Mouse (Mus musculus) mesoderm, embryonic 11.5 days (tissue): ENCODE data around the gene Tuba8.

ENCODE experiments used
- DNase-seq: peaks from one replicate; pipeline ENCODE4 v3.0.0-alpha.2; 2012; ENCODE audit warnings: low read depth, low spot score

Tuba8 gene

DNA sequence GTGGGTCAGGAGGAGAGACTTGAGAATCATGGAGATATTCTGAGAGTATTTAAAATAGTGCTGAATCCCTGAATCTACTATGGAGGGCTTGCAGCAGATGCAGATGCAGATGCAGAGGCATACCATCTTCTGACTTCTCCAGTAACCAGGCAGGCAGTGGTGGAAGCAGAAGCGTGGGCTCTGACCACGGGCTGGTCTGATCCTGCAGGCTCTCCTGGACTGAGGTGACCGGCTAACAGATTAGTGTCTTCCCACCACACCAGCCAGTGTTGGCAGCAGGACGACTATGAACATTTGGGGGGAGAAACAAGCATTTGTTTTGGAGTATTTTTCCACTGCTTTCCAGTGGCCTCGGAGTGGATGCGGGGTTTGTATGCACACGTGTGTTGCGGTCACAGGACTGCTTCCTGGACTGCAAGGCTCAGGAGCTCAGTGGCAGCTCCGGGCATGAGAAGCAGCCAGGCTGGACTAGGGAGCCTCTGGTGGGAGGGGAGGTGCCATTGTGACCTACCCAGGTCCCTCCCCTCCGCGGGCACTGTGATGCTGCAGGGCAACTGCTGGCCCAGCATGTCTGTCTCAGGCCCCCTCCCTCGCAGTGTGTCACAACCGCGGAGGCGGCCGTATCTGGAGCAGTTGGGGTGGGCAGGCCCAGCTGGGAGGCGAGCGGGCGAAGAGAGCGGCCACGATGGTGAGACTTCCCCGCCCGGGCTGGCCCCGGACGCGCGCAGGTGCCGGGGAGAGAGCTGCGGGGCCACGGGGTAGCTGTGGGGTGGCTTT lies at the start of gene Tuba8:
Gene Tuba8 (plus strand): TSS at position 548 of the 777 bp plus-strand sequence.
- peak; percentile 33 for DNase-seq

DNA sequence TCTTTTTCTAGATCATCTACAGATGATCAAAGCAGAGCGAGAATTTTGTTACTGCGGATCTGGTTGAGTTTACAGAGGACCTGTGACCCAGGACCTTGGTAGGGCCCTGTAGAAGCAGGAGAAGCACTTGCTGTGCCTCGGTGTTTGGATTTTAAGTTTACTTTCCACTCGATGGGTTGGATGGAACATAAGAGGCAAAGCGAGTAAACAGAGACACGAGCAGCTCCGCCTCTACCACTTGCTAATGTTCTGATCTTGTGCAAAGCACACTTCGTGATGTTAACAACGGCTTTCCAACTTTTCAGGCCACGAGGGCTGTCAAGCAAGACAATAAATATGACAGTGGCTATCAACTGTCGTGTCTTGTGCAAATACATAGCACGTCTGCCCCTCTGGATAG lies 47.9 kb upstream of the Tuba8 start:
- no peak for DNase-seq

DNA sequence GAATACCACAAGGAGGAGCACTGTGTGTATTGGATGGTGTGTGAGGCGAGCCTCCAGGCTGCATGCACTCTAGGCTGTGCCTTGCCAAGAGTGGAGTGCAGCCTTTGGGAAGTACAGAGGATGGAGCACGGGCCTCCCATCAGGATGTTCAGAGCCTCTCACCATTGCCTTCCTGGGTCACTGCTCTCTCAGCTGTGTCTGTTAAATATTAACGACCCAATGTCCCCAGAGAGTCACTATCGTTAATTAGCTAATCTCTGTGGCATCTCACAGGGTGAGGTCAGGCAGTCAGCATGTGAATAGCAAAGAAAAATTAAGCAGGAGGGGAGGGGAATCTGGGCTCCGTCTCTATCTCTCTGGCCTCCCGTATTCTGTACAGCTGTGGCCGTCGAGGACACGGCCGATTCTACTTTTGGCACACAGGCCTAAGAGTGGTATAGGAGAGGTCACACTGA lies 44.4 kb upstream of the Tuba8 start:
- peak; percentile 64 for DNase-seq

DNA sequence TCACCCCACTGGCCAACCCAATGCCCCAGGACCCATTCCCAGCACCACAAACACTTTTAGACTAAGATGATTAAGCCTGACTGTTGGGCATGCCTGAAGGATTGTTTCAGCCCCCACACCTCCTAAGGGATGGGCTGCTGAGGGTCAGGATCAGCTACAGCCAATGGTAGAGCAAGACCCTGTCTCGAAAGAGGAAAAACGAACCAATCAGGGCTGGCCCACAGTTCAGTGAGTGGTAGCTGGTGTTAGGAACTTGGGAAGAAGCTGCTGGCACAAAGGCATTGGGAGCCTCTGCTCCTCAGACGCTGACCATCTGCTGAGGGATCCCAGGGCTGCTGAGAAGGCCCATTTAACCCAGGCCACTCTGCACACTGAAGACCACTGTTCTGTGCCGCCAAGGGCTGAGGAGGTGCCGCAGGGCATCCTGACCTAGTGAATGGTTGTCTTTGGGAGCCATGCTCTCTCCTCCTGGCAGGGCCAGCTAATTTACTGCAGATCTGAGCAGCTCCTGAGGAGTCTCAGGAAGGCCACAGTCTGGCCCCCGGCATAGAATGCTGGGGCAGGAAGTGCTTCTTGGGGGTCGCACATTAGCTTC lies 43.0 kb upstream of the Tuba8 start:
- DNase-seq: peak; percentile 54

DNA sequence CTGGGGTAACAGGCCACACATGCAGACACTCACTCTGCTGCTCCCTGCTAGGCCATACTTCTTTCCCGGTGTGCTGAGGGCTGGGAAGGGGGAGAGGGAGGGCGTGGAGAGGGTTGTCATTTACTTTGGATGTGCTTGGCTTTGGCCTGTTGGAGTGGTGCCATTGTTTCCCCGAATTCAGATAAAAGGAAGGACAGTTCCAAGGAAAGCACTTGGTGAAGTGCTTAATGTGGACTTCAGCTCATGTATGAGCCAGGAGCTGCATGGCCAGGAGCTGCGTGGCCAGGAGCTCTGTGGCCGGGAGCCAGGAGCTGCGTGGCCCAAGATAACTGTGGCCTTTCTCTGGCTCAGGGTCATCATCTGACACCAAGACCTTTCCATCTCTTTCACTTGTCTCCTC lies 39.4 kb upstream of the Tuba8 start:
- DNase-seq: no peak

DNA sequence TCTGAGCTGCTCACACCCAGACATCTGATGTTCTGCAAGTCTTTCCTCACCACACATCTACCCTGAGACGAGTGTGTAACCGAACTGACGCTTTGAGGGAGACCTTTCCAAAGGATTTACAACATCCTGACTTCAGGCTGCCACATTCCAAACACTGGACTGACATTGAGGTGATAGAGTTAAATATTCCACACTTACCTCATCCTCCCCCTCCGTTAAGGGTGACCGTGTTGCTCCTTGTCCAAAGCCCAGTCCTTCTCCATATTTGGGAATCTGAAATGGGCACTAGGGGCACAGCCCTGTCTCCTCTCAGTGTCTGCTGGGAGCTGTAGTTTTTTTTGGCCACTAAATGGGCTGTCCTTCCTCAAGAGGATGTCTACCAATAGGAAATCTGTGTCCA lies 37.0 kb upstream of the Tuba8 start:
- DNase-seq: no peak

DNA sequence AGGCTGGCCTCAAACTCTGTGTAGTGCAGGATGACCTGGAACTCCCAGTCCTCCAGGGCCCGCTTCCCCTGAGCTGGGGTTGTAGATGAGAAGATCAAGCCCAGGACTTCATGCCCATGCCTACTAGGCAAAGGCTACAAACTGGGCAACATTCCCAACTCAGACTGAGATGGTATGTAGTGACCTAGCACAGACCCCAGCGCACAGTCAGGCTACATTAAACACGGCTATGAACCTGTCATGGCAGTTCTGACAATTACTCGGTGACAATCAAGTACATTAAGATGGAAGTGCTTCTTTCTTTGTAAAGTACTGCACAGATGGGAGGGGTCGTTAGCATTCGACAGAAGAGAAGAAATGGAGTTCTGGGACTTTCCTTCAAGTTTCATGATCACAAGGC lies 35.7 kb upstream of the Tuba8 start:
- DNase-seq: no peak

DNA sequence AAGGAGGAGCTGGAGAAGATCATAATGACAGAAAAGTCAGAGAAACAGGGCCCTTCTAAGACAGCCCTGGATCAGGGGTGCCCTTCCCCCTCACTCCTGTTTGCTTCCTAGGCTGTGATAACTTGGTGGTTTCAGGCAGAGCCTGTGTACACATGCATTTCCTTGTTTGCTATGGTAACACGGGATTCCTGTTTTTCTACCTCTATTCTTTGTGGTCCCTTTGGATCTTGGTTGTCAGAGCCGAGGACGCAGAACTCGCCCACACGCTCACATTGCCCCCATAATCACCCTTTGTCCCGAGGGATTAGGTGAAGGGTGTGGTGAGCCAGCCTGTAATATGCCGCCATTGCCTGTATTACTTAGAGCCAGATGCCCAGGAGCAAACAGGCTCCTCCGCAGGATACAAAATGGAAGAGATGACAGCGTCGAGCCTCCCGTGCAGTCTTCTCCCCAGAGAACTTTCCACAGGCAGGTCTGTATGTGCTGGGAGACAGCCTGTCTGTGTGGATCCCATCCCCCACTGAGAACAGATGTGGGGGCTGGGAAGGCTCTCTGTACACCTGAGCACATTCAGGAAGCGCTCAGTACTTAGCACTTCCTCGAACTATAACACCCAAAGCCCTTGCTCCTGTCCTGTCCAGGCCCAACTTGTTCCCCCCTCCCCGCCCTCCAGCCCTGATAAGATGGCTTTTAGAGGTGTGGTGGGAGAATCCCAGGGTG lies 34.3 kb upstream of the Tuba8 start:
- DNase-seq: no peak

DNA sequence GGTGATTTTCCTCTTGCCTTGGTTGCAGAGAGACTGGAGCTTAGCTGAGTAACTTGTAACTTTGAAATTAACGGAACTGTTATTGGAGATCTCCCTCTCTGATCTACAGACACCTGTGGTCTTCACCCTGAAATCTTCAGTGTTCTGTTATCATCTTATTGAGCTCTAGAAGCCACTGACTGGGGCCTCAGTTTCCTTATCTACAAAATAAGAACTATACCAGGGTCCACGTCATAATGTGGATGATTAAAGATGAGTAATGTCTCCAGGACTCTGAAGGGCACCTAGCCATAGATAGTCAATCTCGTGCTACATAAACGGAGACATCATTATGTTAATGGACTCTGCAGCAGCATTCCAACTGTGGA lies 33.8 kb upstream of the Tuba8 start:
- DNase-seq: no peak

DNA sequence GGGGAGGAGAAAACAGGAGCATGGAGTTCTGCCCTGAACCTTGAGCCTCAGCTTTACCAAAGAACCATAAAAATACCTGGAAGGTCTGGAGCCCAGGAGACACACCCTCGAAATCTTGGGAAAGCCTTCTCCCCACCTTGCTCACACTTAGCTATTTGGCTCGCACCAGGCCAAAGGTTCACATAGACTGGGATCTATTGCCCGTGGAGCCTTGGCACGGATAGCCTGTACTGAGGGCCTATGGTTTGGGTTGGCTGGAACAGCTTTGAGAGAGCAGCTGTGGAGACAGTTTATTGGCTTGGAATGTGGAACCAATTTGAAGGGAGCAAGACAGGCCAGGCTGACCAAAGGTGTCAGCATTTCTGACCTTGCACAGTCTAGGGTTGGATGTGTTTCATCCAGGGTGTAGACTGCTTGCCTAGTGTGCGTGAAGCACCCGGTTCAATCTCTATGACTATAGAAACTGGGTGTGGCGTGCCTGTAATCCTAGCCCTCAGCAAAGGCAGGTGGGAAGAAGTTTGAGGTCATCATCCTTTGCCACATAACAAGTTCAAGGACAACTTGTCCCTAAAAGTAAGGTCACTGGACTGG lies 33.3 kb upstream of the Tuba8 start:
- no peak for DNase-seq

DNA sequence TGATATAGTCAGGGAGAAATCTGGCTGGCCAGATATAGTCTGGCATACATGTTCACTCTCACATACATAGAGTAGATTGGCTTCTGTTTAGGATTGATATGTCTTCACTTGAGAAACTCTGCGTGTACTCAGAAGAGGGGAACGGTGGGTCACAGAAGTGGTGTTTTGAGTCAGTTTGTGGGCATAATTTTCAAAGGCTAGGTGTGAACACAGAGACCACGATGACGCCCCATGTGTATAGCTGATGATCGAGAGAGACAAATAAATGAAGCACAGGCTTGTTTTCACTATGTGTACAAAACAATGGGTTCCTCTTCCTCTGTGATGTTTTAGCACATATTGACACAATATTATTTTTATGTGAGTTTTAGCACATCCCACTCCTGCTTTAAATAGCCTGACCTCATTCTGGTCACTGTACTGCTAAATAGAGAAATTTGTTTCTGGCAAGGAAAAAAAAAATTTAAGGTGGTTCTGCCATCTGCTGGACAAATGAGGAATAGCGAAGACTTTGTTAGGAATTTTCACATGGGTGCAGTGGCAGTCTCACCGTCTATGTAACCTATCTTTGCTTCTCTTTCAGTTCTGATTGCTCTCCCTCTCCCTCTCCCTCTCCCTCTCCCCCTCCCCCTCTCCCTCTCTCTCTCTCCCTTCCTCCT lies 31.7 kb upstream of the Tuba8 start:
- peak; percentile 75 for DNase-seq

DNA sequence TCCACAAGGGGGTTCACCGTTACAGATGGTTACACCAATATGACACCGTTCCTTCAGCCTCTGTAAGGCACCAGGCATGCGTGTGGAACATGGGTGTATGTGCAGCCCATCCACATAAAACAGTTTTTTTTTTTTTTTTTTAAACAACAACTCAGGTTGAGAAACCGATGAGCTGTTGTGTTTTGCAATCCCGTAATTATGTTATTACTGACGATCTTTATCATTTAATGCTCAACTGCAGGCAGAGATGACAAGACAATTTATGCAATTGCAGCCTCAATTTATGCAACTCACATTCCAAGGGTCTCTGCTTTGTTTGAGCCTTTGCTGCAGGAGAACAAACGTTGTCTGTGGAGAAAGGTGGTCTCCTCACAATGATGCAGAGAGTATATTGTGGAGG lies 30.6 kb upstream of the Tuba8 start:
- no peak for DNase-seq

DNA sequence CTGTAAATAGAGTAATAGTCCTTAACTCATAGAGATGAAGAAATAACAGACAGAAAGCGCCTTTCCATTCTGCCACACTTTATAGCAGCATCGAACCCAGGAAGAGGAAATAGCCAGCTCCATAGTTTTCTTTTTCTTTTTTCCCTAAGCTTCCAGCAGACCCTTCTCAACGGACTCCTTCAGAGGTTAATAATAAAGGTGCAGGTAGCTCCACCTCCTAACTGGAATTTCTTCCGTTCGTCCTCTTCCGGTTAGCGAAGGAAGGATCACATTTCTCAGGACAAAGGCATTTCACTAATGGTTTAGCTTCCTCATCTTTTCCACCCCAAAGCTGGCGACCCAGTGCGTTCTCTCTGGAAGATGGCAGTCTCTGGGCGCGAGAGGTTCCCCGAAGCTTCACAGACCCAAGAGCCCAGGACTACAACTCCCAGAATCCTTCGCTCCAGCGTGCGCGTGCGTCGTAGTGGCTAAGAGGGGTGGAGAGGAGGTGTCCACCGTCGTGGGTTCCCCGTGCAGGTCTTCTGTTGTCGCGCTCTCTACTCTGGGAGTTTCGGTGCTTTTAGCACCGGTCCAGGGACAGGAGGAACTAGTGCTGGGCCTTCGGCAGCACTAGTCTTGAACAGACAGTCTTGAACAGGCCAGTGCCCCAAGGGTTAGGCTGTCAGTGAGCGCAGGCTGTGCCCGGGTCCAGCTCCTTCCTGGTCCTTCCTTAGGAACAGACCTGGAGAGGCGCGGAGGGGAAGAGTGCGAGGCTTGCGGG lies 26.9 kb upstream of the Tuba8 start, which contains the start of gene Pex26:
Gene Pex26 (plus strand): TSS at position 254 of the 760 bp plus-strand sequence.
- DNase-seq: peak; percentile 93

DNA sequence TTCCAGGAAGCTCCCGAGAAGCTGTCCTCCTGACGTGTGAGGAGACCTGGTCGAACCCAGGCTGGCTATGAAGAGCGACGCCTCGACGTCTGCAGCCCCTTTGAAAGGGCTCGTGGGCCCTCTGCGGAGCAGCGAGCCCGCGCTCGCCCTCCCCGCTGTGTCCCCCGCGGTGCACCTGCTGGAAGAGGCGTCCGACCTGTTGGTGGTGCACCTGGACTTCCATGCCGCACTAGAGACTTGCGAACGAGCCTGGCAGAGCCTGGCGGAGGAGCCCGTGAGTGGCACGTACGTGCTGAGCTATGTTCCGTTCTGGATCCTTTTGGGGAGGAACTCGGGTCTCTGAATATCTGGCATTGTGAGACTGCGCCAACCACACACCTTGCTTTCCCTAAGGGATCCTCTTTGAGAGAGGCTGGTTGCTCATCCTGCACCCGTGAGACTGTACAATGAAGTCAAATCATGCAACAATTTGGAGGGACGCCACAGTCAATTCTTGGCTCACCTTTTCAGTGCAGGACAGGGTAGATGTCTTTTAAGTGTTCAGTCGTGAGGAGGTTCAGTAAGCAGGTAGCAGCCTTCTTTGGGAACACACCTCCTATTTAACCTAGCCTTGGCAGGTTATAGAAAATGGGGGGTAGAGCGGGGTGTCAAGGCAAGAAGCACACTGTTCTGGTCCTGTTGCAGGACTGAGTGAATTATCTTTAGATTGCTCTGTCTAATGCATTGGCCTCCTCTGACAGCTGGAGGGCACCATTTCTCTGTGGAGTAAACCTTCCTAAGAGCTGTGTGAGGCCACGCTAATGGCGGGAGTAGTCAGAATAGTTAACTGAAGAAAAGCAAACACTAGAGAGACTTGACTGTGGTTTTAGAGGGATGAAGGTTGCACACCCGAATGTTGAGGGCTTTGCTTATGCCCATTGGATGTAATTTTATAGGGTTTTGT lies 26.0 kb upstream of the Tuba8 start:
- DNase-seq: peak; percentile 58

DNA sequence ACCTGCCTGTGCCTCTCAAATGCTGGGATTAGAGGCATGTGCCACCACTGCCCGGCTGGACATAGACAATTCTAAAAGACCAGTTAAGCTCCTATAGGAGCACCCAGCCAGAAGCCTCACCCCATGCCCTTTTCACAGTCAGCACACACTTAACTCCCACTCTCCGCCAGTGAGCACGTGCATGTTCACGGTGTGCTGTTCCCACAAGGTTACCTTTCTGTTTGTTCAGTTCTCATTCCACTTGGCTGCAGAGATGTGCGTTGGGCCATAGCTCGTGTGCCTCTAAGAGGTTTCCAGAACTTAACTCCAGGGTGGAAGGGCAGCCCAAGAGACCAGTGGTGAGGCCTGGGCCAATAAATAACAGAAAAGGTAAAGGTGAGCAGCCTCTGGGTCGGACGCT lies 25.3 kb upstream of the Tuba8 start:
- DNase-seq: no peak

DNA sequence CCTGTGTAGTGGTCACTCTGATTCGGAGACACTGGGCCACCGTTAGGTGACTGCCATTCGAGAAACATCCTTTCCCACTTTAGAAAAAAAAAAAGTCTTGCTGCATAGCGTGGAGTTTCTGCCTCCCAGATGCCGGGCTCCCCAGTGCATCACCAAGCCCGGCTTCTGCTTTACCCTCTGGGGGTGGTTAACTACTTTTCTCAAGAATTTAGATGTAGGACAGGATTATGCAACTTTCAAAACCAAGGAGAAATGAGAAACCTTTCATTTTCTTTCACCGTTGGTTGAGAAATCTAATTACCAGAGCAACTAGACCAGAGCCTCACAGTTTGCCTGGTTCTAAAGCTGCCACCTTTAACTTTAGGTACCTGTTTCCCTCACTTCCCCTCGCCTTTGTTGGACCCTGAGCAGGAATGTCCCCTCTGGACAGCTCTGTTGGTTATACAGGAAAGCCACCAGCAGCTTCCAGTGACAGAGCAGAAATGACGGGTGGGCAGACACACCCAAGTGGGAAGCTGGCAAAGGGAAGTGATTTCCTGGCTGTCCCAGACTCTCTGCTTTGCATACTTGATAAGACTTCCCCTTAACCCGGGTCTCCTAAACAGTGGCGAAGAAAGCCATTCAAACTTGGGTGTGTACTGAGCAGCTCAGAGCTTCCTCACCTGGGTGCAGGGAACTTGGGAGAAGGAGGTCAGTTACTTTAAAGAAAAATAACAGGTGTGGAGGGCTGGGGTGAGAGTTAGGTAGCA lies 19.1 kb upstream of the Tuba8 start:
- no peak for DNase-seq

DNA sequence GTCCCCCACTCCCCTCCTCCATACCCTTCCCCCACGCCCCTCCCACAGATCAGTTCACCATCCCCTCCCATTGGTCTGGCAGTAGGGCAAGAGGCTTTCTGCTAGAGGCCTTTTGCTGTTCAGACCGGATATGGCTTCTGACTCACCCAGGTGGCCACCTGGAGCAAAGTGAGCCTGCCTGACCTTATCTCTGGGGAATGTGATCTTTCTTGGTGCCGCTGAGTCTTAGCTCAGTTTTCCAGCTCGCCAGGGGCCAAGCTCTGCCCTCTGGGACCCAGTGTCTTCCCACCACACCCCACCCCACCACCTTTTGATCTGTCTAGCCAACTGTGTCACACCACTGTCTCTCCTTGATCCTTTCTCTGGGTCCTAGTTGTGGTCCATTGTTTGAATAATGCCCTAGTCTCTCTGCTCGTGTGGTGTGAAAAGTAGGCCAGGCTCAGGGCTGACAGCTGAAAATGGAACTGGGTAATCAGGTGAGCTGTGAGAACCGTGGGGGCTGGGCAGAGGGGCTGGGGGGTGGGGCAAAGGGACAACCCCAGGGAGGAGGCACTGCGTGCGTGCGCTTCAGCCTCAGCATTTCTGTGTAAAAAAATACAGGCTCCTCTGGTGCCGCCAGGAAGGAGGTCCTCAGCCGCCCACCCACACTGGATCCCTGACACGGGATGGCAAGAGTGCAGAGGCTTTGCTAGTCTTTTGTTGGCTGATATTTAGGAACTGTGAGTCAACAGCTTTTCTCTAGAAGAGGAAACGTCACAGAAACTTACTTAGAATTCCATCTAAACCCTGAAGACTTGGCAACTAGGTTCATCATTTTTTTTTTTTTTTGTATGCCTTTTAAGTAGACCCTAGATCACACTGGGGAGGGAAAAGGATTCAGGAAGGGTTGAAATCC lies 16.2 kb upstream of the Tuba8 start:
- DNase-seq: no peak
